Mouse (Mus musculus): ENCODE results near the gene E130218I03Rik.
A peak's percentile ranks its signal among the peaks of the same experiment; 100 is the strongest.

Gene E130218I03Rik

GRCm38 (mm10) chr4:134243516-134244250 lies at the start of gene E130218I03Rik:
Gene E130218I03Rik, plus strand, starts transcription at chr4:134243662.
- DNase-seq (ENCODE audit: low read depth, low spot score) = no peak

GRCm38 (mm10) chr4:134199371-134199770 lies 44.1 kb upstream of the E130218I03Rik start:
- no peak for DNase-seq (ENCODE audit: low read depth, low spot score)

- no peak for DNase-seq (ENCODE audit: low read depth, low spot score)
These were observed 40.6 kb upstream of the E130218I03Rik start, which contains the start of gene Gm7534 for GRCm38 (mm10) chr4:134202904-134203303. Gene Gm7534, minus strand, starts transcription at chr4:134203004.

- no peak for DNase-seq (ENCODE audit: low read depth, low spot score)
These were observed 40.0 kb upstream of the E130218I03Rik start for GRCm38 (mm10) chr4:134203340-134203896.

GRCm38 (mm10) chr4:134206488-134207053 lies 36.9 kb upstream of the E130218I03Rik start:
- no peak for DNase-seq (ENCODE audit: low read depth, low spot score)

- no peak for DNase-seq (ENCODE audit: low read depth, low spot score)
These were observed 20.5 kb upstream of the E130218I03Rik start for GRCm38 (mm10) chr4:134222793-134223600.

GRCm38 (mm10) chr4:134227194-134227593 lies 16.3 kb upstream of the E130218I03Rik start, which contains the start of gene Catsper4:
Gene Catsper4, minus strand, starts transcription at chr4:134227383.
- DNase-seq (ENCODE audit: low read depth, low spot score) = no peak

GRCm38 (mm10) chr4:134230431-134230830 lies 13.0 kb upstream of the E130218I03Rik start:
- no peak for DNase-seq (ENCODE audit: low read depth, low spot score)

GRCm38 (mm10) chr4:134234876-134235275 lies 8.6 kb upstream of the E130218I03Rik start:
- no peak for DNase-seq (ENCODE audit: low read depth, low spot score)

GRCm38 (mm10) chr4:134237582-134238278 lies 5.7 kb upstream of the E130218I03Rik start:
- no peak for DNase-seq (ENCODE audit: low read depth, low spot score)

GRCm38 (mm10) chr4:134238279-134238651 lies 5.2 kb upstream of the E130218I03Rik start, which contains the start of gene Cnksr1:
Gene Cnksr1, minus strand, starts transcription at chr4:134238399.
- no peak for DNase-seq (ENCODE audit: low read depth, low spot score)

GRCm38 (mm10) chr4:134238686-134239085 lies 4.8 kb upstream of the E130218I03Rik start:
- no peak for DNase-seq (ENCODE audit: low read depth, low spot score)

GRCm38 (mm10) chr4:134245148-134245843 lies 1.8 kb downstream of the E130218I03Rik start, which contains the start of gene Zfp593:
Gene Zfp593, minus strand, starts transcription at chr4:134245592.
- peak; percentile 93 for DNase-seq (ENCODE audit: low read depth, low spot score)

- DNase-seq (ENCODE audit: low read depth, low spot score) = no peak
These were observed 2.8 kb downstream of the E130218I03Rik start for GRCm38 (mm10) chr4:134246256-134246655.

GRCm38 (mm10) chr4:134246719-134247258 lies 3.3 kb downstream of the E130218I03Rik start, which contains the start of gene Gm30191:
Gene Gm30191, plus strand, starts transcription at chr4:134246935.
- DNase-seq (ENCODE audit: low read depth, low spot score) = no peak

- DNase-seq (ENCODE audit: low read depth, low spot score) = peak; percentile 70
These were observed 6.2 kb downstream of the E130218I03Rik start for GRCm38 (mm10) chr4:134249651-134250050.

GRCm38 (mm10) chr4:134250116-134250929 lies 6.9 kb downstream of the E130218I03Rik start:
- no peak for DNase-seq (ENCODE audit: low read depth, low spot score)

- no peak for DNase-seq (ENCODE audit: low read depth, low spot score)
These were observed 7.4 kb downstream of the E130218I03Rik start for GRCm38 (mm10) chr4:134250930-134251240.

All from CD4-positive helper T cell, adult 2 months (primary cell).